Mouse (Mus musculus) liver, postnatal 0 days (tissue): ENCODE data around the gene Rab3gap1.

Source experiments
- CTCF ChIP-seq: sonication (generic); IDR thresholded peaks from 2 replicates; pipeline ENCODE4 v1.5.1; 2016; ENCODE audit warnings: antibody characterized with exemption, low read depth
- EP300 ChIP-seq: IDR thresholded peaks from 2 replicates; pipeline ENCODE4 v1.6.1; 2016; ENCODE audit warnings: antibody characterized with exemption, low read depth, mild to moderate bottlenecking

GRCm38 (mm10) chr1:127858945-127859648, 9.5 kb upstream of the Rab3gap1 start:
- TF ChIP-seq CTCF (no peak), EP300 (no peak)
